Mouse (Mus musculus) 3T3-L1 (cell line): ENCODE results near the gene Neurl2.
"Not testable (repeated sequence)": the region's sequence is repeated elsewhere in the genome, so short reads cannot be mapped to it uniquely, and the experiment has no call there.

Source experiments
- DNase-seq: peaks from one replicate; pipeline ENCODE4 v3.0.0-alpha.2; 2015; ENCODE audit warnings: low read depth, low spot score

The Neurl2 gene

GRCm38 (mm10) chr2:164857842-164858553 is 24.7 kb upstream of the Neurl2 start:
- DNase-seq: no peak

GRCm38 (mm10) chr2:164857101-164857821 is 24.0 kb upstream of the Neurl2 start, which contains the start of gene Pltp:
Gene Pltp, minus strand, starts transcription at chr2:164857711.
- peak; percentile 90 for DNase-seq

GRCm38 (mm10) chr2:164856309-164857100 is 23.2 kb upstream of the Neurl2 start:
- DNase-seq: no peak

GRCm38 (mm10) chr2:164855572-164855971 is 22.3 kb upstream of the Neurl2 start:
- not testable (repeated sequence) for DNase-seq

GRCm38 (mm10) chr2:164850061-164850460 is 16.8 kb upstream of the Neurl2 start:
- no peak for DNase-seq

GRCm38 (mm10) chr2:164845782-164846181 is 12.5 kb upstream of the Neurl2 start:
- peak; percentile 36 for DNase-seq

- DNase-seq: no peak
Observed at GRCm38 (mm10) chr2:164835164-164835563, 1.9 kb upstream of the Neurl2 start.

GRCm38 (mm10) chr2:164834531-164834930 is 1.3 kb upstream of the Neurl2 start:
- DNase-seq: peak; percentile 72

- DNase-seq: peak; percentile 90
Observed at GRCm38 (mm10) chr2:164832748-164833301, 431 bp downstream of the Neurl2 start, which contains the start of gene Ctsa. Gene Ctsa, plus strand, starts transcription at chr2:164832873.

GRCm38 (mm10) chr2:164832032-164832747 is 1.1 kb downstream of the Neurl2 start:
- peak; percentile 55 for DNase-seq

- no peak for DNase-seq
Observed at GRCm38 (mm10) chr2:164831029-164831428, 2.2 kb downstream of the Neurl2 start.

GRCm38 (mm10) chr2:164829090-164829489 is 4.2 kb downstream of the Neurl2 start:
- peak; percentile 44 for DNase-seq

- DNase-seq: no peak
Observed at GRCm38 (mm10) chr2:164828437-164828836, 4.8 kb downstream of the Neurl2 start, which contains the start of gene Spata25. Gene Spata25, minus strand, starts transcription at chr2:164828537.

- no peak for DNase-seq
Observed at GRCm38 (mm10) chr2:164827146-164827850, 6.0 kb downstream of the Neurl2 start.

GRCm38 (mm10) chr2:164825521-164825920 is 7.7 kb downstream of the Neurl2 start:
- no peak for DNase-seq

- no peak for DNase-seq
Observed at GRCm38 (mm10) chr2:164823969-164824368, 9.3 kb downstream of the Neurl2 start.

- DNase-seq: peak; percentile 81
Observed at GRCm38 (mm10) chr2:164823181-164823585, 10.1 kb downstream of the Neurl2 start.

GRCm38 (mm10) chr2:164822636-164823165 is 10.6 kb downstream of the Neurl2 start, which contains the start of gene Zswim1:
Gene Zswim1, plus strand, starts transcription at chr2:164822686.
- DNase-seq: peak; percentile 100

GRCm38 (mm10) chr2:164821060-164821459 is 12.2 kb downstream of the Neurl2 start:
- no peak for DNase-seq

- peak; percentile 55 for DNase-seq
Observed at GRCm38 (mm10) chr2:164817703-164818102, 15.6 kb downstream of the Neurl2 start.
